Mouse (Mus musculus): Measurements from ENCODE around the gene Gata3. TPM values are rescaled to one million over a fixed set of nuclear protein-coding genes. Genes with fewer than 3 reads are reported as not detected.

Gata3 gene
- polyA plus RNA-seq, 1 experiment = 1.3 TPM

- Histone ChIP-seq H3K27me3 (ENCODE audit: control insufficient read depth, insufficient read depth, low read length) (no peaks in the 10 kb centered on the region), H3K4me1 (ENCODE audit: control insufficient read depth, insufficient read depth, low read length) (no peaks in the 10 kb centered on the region), H3K27ac (ENCODE audit: insufficient read depth, low read length) (no peak overlapping the region), H3K4me3 (replicated peaks; ENCODE audit: insufficient read depth, low read depth, low read length) (no peak overlapping the region)
- TF ChIP-seq CTCF (IDR thresholded peaks at IDR 0.05; ENCODE audit: borderline replicate concordance, insufficient read depth, low read depth, low read length) = no peak
- no peak for TF ChIP-seq POLR2A (IDR thresholded peaks at IDR 0.05; ENCODE audit: borderline replicate concordance, insufficient read depth, low read length)
- 89% methylated on average over 5 of the region's 5 CpGs for WGBS
- DNase-seq = no peak
These were observed 29.1 kb downstream of the Gata3 start for GRCm38 (mm10) chr2:9860698-9861097.

GRCm38 (mm10) chr2:9855861-9856260 lies 34.0 kb downstream of the Gata3 start:
- no peak overlapping the region for H3K4me3 ChIP-seq (replicated peaks; ENCODE audit: insufficient read depth, low read depth, low read length)
- no peak overlapping the region for H3K27ac ChIP-seq (ENCODE audit: insufficient read depth, low read length)
- no peaks in the 10 kb centered on the region for H3K27me3 ChIP-seq (ENCODE audit: control insufficient read depth, insufficient read depth, low read length)
- no peak for DNase-seq
- WGBS = 21% methylated on average over 4 of the region's 4 CpGs
- no peak for TF ChIP-seq POLR2A (IDR thresholded peaks at IDR 0.05; ENCODE audit: borderline replicate concordance, insufficient read depth, low read length)
- H3K4me1 ChIP-seq (ENCODE audit: control insufficient read depth, insufficient read depth, low read length) = no peaks in the 10 kb centered on the region

GRCm38 (mm10) chr2:9852851-9853576 lies 36.8 kb downstream of the Gata3 start:
- Histone ChIP-seq H3K27me3 (ENCODE audit: control insufficient read depth, insufficient read depth, low read length) (no peaks in the 10 kb centered on the region), H3K4me3 (replicated peaks; ENCODE audit: insufficient read depth, low read depth, low read length) (no peak overlapping the region), H3K4me1 (ENCODE audit: control insufficient read depth, insufficient read depth, low read length) (no peaks in the 10 kb centered on the region), H3K27ac (ENCODE audit: insufficient read depth, low read length) (no peak overlapping the region)
- WGBS = 66% methylated on average over 13 of the region's 13 CpGs
- TF ChIP-seq POLR2A (IDR thresholded peaks at IDR 0.05; ENCODE audit: borderline replicate concordance, insufficient read depth, low read length) (no peak), CTCF (IDR thresholded peaks at IDR 0.05; ENCODE audit: borderline replicate concordance, insufficient read depth, low read depth, low read length) (no peak)
- DNase-seq = no peak

GRCm38 (mm10) chr2:9835195-9835594 lies 54.6 kb downstream of the Gata3 start:
- H3K27ac ChIP-seq (ENCODE audit: insufficient read depth, low read length) = no peak overlapping the region
- no peaks in the 10 kb centered on the region for H3K27me3 ChIP-seq (ENCODE audit: control insufficient read depth, insufficient read depth, low read length)
- H3K4me1 ChIP-seq (ENCODE audit: control insufficient read depth, insufficient read depth, low read length) = no peaks in the 10 kb centered on the region
- WGBS = 57% methylated on average over 7 of the region's 7 CpGs
- H3K4me3 ChIP-seq (replicated peaks; ENCODE audit: insufficient read depth, low read depth, low read length) = no peak overlapping the region
- TF ChIP-seq POLR2A (IDR thresholded peaks at IDR 0.05; ENCODE audit: borderline replicate concordance, insufficient read depth, low read length) (no peak), CTCF (IDR thresholded peaks at IDR 0.05; ENCODE audit: borderline replicate concordance, insufficient read depth, low read depth, low read length) (no peak)
- peak in 1 of 2 experiments; percentile 2 for DNase-seq

GRCm38 (mm10) chr2:9833712-9834111 lies 56.1 kb downstream of the Gata3 start:
- DNase-seq = no peak
- Histone ChIP-seq H3K4me1 (ENCODE audit: control insufficient read depth, insufficient read depth, low read length) (no peaks in the 10 kb centered on the region), H3K4me3 (replicated peaks; ENCODE audit: insufficient read depth, low read depth, low read length) (no peak overlapping the region), H3K27ac (ENCODE audit: insufficient read depth, low read length) (no peak overlapping the region), H3K27me3 (ENCODE audit: control insufficient read depth, insufficient read depth, low read length) (no peaks in the 10 kb centered on the region)
- no peak for TF ChIP-seq CTCF (IDR thresholded peaks at IDR 0.05; ENCODE audit: borderline replicate concordance, insufficient read depth, low read depth, low read length)
- WGBS = 83% methylated on average over 7 of the region's 7 CpGs

GRCm38 (mm10) chr2:9827624-9828023 lies 62.2 kb downstream of the Gata3 start:
- Histone ChIP-seq H3K4me3 (replicated peaks; ENCODE audit: insufficient read depth, low read depth, low read length) (no peak overlapping the region), H3K4me1 (ENCODE audit: control insufficient read depth, insufficient read depth, low read length) (no peaks in the 10 kb centered on the region), H3K27ac (ENCODE audit: insufficient read depth, low read length) (no peak overlapping the region), H3K27me3 (ENCODE audit: control insufficient read depth, insufficient read depth, low read length) (no peaks in the 10 kb centered on the region)
- no peak for DNase-seq
- no peak for TF ChIP-seq POLR2A (IDR thresholded peaks at IDR 0.05; ENCODE audit: borderline replicate concordance, insufficient read depth, low read length)
- no peak for TF ChIP-seq CTCF (IDR thresholded peaks at IDR 0.05; ENCODE audit: borderline replicate concordance, insufficient read depth, low read depth, low read length)
- WGBS = 21% methylated on average over 3 of the region's 3 CpGs

- no peaks in the 10 kb centered on the region for H3K27me3 ChIP-seq (ENCODE audit: control insufficient read depth, insufficient read depth, low read length)
- 84% methylated on average over 8 of the region's 8 CpGs for WGBS
These were observed 69.2 kb downstream of the Gata3 start for GRCm38 (mm10) chr2:9820611-9821010.

GRCm38 (mm10) chr2:9818177-9818785 lies 71.6 kb downstream of the Gata3 start:
- no peak for DNase-seq
- H3K4me1 ChIP-seq (ENCODE audit: control insufficient read depth, insufficient read depth, low read length) = no peaks in the 10 kb centered on the region
- TF ChIP-seq POLR2A (IDR thresholded peaks at IDR 0.05; ENCODE audit: borderline replicate concordance, insufficient read depth, low read length) (no peak), CTCF (IDR thresholded peaks at IDR 0.05; ENCODE audit: borderline replicate concordance, insufficient read depth, low read depth, low read length) (no peak)
- no peak overlapping the region for H3K4me3 ChIP-seq (replicated peaks; ENCODE audit: insufficient read depth, low read depth, low read length)
- no peaks in the 10 kb centered on the region for H3K27me3 ChIP-seq (ENCODE audit: control insufficient read depth, insufficient read depth, low read length)
- whole genome bisulfite sequencing = 75% methylated on average over 7 of the region's 7 CpGs
- H3K27ac ChIP-seq (ENCODE audit: insufficient read depth, low read length) = no peak overlapping the region

More at GRCm38 (mm10) chr2:9820611-9821010, 69.2 kb downstream of the Gata3 start:
- TF ChIP-seq POLR2A (IDR thresholded peaks at IDR 0.05; ENCODE audit: borderline replicate concordance, insufficient read depth, low read length) = no peak
- TF ChIP-seq CTCF (IDR thresholded peaks at IDR 0.05; ENCODE audit: borderline replicate concordance, insufficient read depth, low read depth, low read length) = no peak
- H3K4me1 ChIP-seq (ENCODE audit: control insufficient read depth, insufficient read depth, low read length) = no peaks in the 10 kb centered on the region
- H3K4me3 ChIP-seq (replicated peaks; ENCODE audit: insufficient read depth, low read depth, low read length) = no peak overlapping the region
- no peak for DNase-seq
- H3K27ac ChIP-seq (ENCODE audit: insufficient read depth, low read length) = no peak overlapping the region

Other genes with a start within 250 kb of the Gata3 start
- gene 4930412O13Rik, start 8.8 kb downstream of the Gata3 start, polyA plus RNA-seq (2012; rRNA removed) = 0.30 TPM in 1 of 2 replicates, not detected in the other
- gene 9230102O04Rik, start 494 bp downstream of the Gata3 start, polyA plus RNA-seq (2012; rRNA removed) = not detected in 2 replicates
- 13.0 and 13.1 TPM in 2 replicates for gene Taf3, start 158.6 kb upstream of the Gata3 start, polyA plus RNA-seq (2012; rRNA removed)
- 527 TPM in 2 replicates for gene Atp5c1, start 190.5 kb upstream of the Gata3 start, polyA plus RNA-seq (2012; rRNA removed)
- 14.8 and 16.7 TPM in 2 replicates for gene Kin, start 190.6 kb upstream of the Gata3 start, polyA plus RNA-seq (2012; rRNA removed)
- 1.9 and 3.3 TPM in 2 replicates for gene Itih2, start 241.4 kb upstream of the Gata3 start, polyA plus RNA-seq (2012; rRNA removed)

Measured in cerebellum, adult 2 months (tissue).